Mouse (Mus musculus): ENCODE data around the gene Chst8. TPM values are rescaled to one million over a fixed set of nuclear protein-coding genes. Genes with fewer than 3 reads are reported as not detected.

Chst8 gene
- polyA plus RNA-seq, 1 experiment from 2014 or later = 1.3 TPM

GRCm38 (mm10) chr7:34798441-34799403, 13.8 kb downstream of the Chst8 start:
- H3K36me3 ChIP-seq (ENCODE audit: control insufficient read depth, insufficient read depth, low read length) = no peaks in the 10 kb centered on the region
- H3K4me3 ChIP-seq (ENCODE audit: low read depth, low read length) = no peak overlapping the region
- H3K27ac ChIP-seq (replicated peaks) = no peak overlapping the region; the same call in 1 of the 2 replicates
- no peaks in the 10 kb centered on the region for H3K9me3 ChIP-seq (ENCODE audit: control insufficient read depth, low read length)
- 4% methylated on average over 11 of the region's 11 CpGs for WGBS
- no peaks in the 10 kb centered on the region for H3K27me3 ChIP-seq (ENCODE audit: control insufficient read depth, insufficient read depth, low read length)
- DNase-seq (ENCODE audit: low spot score) (peak; percentile 69), ATAC-seq (ENCODE audit: low FRiP score, low TSS enrichment) (peak; percentile 38; the same call in 1 of the 2 replicates)
- no peaks in the 10 kb centered on the region; the same call in 1 of the 2 replicates for H3K4me1 ChIP-seq (replicated peaks; ENCODE audit: control insufficient read depth, insufficient read depth)
- TF ChIP-seq CTCF (IDR thresholded peaks at IDR 0.05; ENCODE audit: low read depth) = no peak
- no peak for TF ChIP-seq EP300 (optimal IDR thresholded peaks at IDR 0.05)
- no peak overlapping the region for H3K9ac ChIP-seq (ENCODE audit: low read length)
- no peak overlapping the region for H3K4me2 ChIP-seq (replicated peaks; ENCODE audit: low read depth)

DNA sequence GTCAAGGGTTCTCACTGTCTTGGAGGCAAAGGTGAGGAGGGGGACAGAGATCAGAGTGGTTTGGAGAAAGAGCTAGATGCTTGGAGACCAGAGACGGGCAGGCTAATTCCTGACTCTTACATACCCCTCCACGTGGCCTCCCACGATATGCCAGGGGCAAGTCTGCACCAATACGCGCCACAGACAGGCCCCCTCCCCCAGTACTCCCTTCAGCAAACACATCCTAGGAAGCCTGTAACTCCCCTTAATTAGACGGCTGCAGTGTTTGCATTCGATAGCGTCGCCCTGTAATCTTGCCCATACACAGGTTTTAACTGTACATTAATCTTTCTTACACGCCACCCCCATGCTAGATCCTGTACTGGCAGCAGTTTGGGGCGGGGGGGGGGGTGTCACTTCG, 14.5 kb downstream of the Chst8 start:
- H3K4me2 ChIP-seq (replicated peaks; ENCODE audit: low read depth) = no peak overlapping the region
- peak; percentile 62 for ATAC-seq (ENCODE audit: low FRiP score, low TSS enrichment)
- 3% methylated on average over 12 of the region's 12 CpGs for WGBS

GRCm38 (mm10) chr7:34790459-34790858, 22.1 kb downstream of the Chst8 start:
- no peak for ATAC-seq (ENCODE audit: low FRiP score, low TSS enrichment)
- Histone ChIP-seq H3K36me3 (ENCODE audit: control insufficient read depth, insufficient read depth, low read length) (no peaks in the 10 kb centered on the region), H3K4me1 (replicated peaks; ENCODE audit: control insufficient read depth, insufficient read depth) (no peaks in the 10 kb centered on the region), H3K4me3 (ENCODE audit: low read depth, low read length) (no peak overlapping the region), H3K9ac (ENCODE audit: low read length) (no peak overlapping the region), H3K27me3 (ENCODE audit: control insufficient read depth, insufficient read depth, low read length) (no peaks in the 10 kb centered on the region), H3K9me3 (ENCODE audit: control insufficient read depth, low read length) (no peaks in the 10 kb centered on the region), H3K4me2 (replicated peaks; ENCODE audit: low read depth) (no peak overlapping the region), H3K27ac (replicated peaks) (no peak overlapping the region)
- whole genome bisulfite sequencing = 76% methylated on average over 7 of the region's 7 CpGs
- peak; percentile 30; the same call in 1 of the 2 replicates for TF ChIP-seq CTCF (IDR thresholded peaks at IDR 0.05; ENCODE audit: low read depth)
- no peak for TF ChIP-seq EP300 (optimal IDR thresholded peaks at IDR 0.05)
- DNase-seq (ENCODE audit: low spot score) = no peak

More for the DNA sequence above, 14.5 kb downstream of the Chst8 start:
- DNase-seq (ENCODE audit: low spot score) = peak; percentile 52
- H3K36me3 ChIP-seq (ENCODE audit: control insufficient read depth, insufficient read depth, low read length) = no peaks in the 10 kb centered on the region
- H3K27me3 ChIP-seq (ENCODE audit: control insufficient read depth, insufficient read depth, low read length) = no peaks in the 10 kb centered on the region
- no peak overlapping the region for H3K9ac ChIP-seq (ENCODE audit: low read length)
- TF ChIP-seq CTCF (IDR thresholded peaks at IDR 0.05; ENCODE audit: low read depth) (no peak), EP300 (optimal IDR thresholded peaks at IDR 0.05) (no peak)
- H3K4me1 ChIP-seq (replicated peaks; ENCODE audit: control insufficient read depth, insufficient read depth) = no peaks in the 10 kb centered on the region; the same call in 1 of the 2 replicates
- no peak overlapping the region for H3K27ac ChIP-seq (replicated peaks)
- H3K4me3 ChIP-seq (ENCODE audit: low read depth, low read length) = no peak overlapping the region
- H3K9me3 ChIP-seq (ENCODE audit: control insufficient read depth, low read length) = no peaks in the 10 kb centered on the region

- H3K4me1 ChIP-seq (replicated peaks; ENCODE audit: control insufficient read depth, insufficient read depth) = no peaks in the 10 kb centered on the region
- no peaks in the 10 kb centered on the region for H3K36me3 ChIP-seq (ENCODE audit: control insufficient read depth, insufficient read depth, low read length)
- no peaks in the 10 kb centered on the region for H3K9me3 ChIP-seq (ENCODE audit: control insufficient read depth, low read length)
- no peak overlapping the region for H3K4me3 ChIP-seq (ENCODE audit: low read depth, low read length)
- no peak overlapping the region for H3K4me2 ChIP-seq (replicated peaks; ENCODE audit: low read depth)
- no peak for TF ChIP-seq EP300 (optimal IDR thresholded peaks at IDR 0.05)
- TF ChIP-seq CTCF (IDR thresholded peaks at IDR 0.05; ENCODE audit: low read depth) = 0 out of 2 replicates have a peak, but pooled peaks have one; percentile 15
- DNase-seq (ENCODE audit: low spot score) (no peak), ATAC-seq (ENCODE audit: low FRiP score, low TSS enrichment) (no peak)
- no peak overlapping the region for H3K27ac ChIP-seq (replicated peaks)
- H3K9ac ChIP-seq (ENCODE audit: low read length) = no peak overlapping the region
- no peaks in the 10 kb centered on the region for H3K27me3 ChIP-seq (ENCODE audit: control insufficient read depth, insufficient read depth, low read length)
These were observed 25.3 kb downstream of the Chst8 start for GRCm38 (mm10) chr7:34787171-34787570.

- no peak overlapping the region for H3K4me2 ChIP-seq (replicated peaks; ENCODE audit: low read depth)
- DNase-seq (ENCODE audit: low spot score) = no peak
- no peaks in the 10 kb centered on the region for H3K36me3 ChIP-seq (ENCODE audit: control insufficient read depth, insufficient read depth, low read length)
- TF ChIP-seq CTCF (IDR thresholded peaks at IDR 0.05; ENCODE audit: low read depth) = no peak
- TF ChIP-seq EP300 (optimal IDR thresholded peaks at IDR 0.05) = no peak
- H3K9me3 ChIP-seq (ENCODE audit: control insufficient read depth, low read length) = no peaks in the 10 kb centered on the region
- no peak for ATAC-seq (ENCODE audit: low FRiP score, low TSS enrichment)
- H3K27ac ChIP-seq (replicated peaks) = no peak overlapping the region
- no peaks in the 10 kb centered on the region for H3K27me3 ChIP-seq (ENCODE audit: control insufficient read depth, insufficient read depth, low read length)
- H3K4me3 ChIP-seq (ENCODE audit: low read depth, low read length) = no peak overlapping the region
- 57% methylated on average over 6 of the region's 6 CpGs for WGBS
- H3K4me1 ChIP-seq (replicated peaks; ENCODE audit: control insufficient read depth, insufficient read depth) = no peaks in the 10 kb centered on the region
- H3K9ac ChIP-seq (ENCODE audit: low read length) = no peak overlapping the region
These were observed 27.5 kb downstream of the Chst8 start for GRCm38 (mm10) chr7:34785052-34785451.

DNA sequence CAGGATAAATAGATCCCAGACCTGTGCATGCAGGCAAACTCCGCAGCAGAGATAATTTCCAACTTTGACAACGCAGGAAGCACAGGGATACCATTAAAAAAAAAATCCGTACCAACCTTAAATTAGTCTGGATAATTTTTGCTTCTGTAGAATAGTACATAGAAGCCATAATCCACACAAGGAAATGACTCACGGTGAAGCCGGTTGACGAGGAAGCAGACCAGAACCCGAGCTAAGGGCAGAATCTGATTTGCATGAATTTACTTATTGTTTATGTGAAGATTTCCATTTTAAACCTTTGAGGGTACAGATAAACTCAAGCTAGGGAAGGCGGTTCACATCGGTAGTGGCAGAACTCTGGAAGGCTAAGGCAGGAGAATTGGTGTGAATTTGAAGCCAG, 28.0 kb downstream of the Chst8 start:
- Histone ChIP-seq H3K4me1 (replicated peaks; ENCODE audit: control insufficient read depth, insufficient read depth) (no peaks in the 10 kb centered on the region), H3K27ac (replicated peaks) (no peak overlapping the region), H3K4me3 (ENCODE audit: low read depth, low read length) (no peak overlapping the region), H3K9me3 (ENCODE audit: control insufficient read depth, low read length) (no peaks in the 10 kb centered on the region), H3K36me3 (ENCODE audit: control insufficient read depth, insufficient read depth, low read length) (no peaks in the 10 kb centered on the region), H3K4me2 (replicated peaks; ENCODE audit: low read depth) (no peak overlapping the region), H3K9ac (ENCODE audit: low read length) (no peak overlapping the region), H3K27me3 (ENCODE audit: control insufficient read depth, insufficient read depth, low read length) (no peaks in the 10 kb centered on the region)
- WGBS = 53% methylated on average over 9 of the region's 9 CpGs
- TF ChIP-seq CTCF (IDR thresholded peaks at IDR 0.05; ENCODE audit: low read depth) (no peak), EP300 (optimal IDR thresholded peaks at IDR 0.05) (no peak)
- ATAC-seq (ENCODE audit: low FRiP score, low TSS enrichment) (no peak), DNase-seq (ENCODE audit: low spot score) (no peak)

Data from stomach, postnatal 0 days (tissue).